Mouse (Mus musculus): ENCODE data around the gene Mia2. TPM values are rescaled to one million over a fixed set of nuclear protein-coding genes. Genes with fewer than 3 reads are reported as not detected.
A peak's percentile ranks its signal among the peaks of the same experiment; 100 is the strongest.

Mia2 gene
- total RNA-seq, 2 experiments from 2014 or later, result 47.3 to 52.6 TPM

DNA sequence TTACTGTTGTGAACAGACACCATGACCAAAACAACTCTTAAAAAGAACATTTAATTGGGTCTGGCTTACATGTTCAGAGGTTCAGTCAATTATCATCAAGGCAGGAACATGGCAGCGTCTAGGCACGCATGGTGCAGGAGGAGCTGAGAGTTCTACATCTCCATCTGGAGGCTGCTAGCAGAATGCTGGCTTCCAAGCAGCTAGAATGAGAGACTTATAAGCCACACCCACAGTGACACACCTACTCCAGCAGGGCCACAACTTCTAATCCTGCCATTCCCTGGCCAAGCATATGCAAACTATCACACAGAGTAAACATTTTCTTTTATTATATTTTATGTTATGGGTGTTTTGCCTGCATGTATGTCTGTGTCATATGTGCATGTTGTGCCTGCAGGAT is 43.8 kb downstream of the Mia2 start:
- no peak for DNase-seq (ENCODE audit: low spot score in 2 of 2)
- H3K27ac ChIP-seq, result no peak overlapping the region
- TF ChIP-seq CTCF (conservative IDR thresholded peaks at IDR 0.05), result peak; percentile 26

DNA sequence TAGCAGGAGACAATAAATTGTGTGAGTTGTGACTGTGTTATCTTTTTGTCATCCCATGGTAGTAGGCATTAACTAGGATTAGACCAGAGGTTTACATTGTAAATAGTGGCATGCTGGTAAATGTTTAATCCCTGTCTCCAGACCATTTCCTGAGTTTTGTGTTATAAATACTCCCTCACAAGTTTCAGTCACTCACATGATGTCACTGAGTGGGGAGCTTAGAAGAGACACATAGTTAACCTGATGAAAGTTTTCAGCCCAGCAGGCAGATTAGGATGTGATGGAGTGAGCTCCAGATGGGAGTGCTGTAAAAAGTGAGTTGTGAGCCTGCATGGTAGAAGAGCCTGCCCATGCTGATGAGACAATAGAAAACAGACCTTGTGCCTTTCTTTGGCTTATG is 49.5 kb downstream of the Mia2 start:
- no peak overlapping the region for H3K4me3 ChIP-seq
- no peak overlapping the region for H3K27ac ChIP-seq
- no peak for TF ChIP-seq CTCF (conservative IDR thresholded peaks at IDR 0.05)
- DNase-seq (ENCODE audit: low spot score in 2 of 2), result no peak

More for the DNA sequence above, 43.8 kb downstream of the Mia2 start:
- H3K4me3 ChIP-seq, result no peak overlapping the region

GRCm38 (mm10) chr12:59149691-59150090 is 54.1 kb downstream of the Mia2 start:
- no peak for DNase-seq (ENCODE audit: low spot score in 2 of 2)
- no peak for TF ChIP-seq CTCF (conservative IDR thresholded peaks at IDR 0.05)
- H3K4me3 ChIP-seq, result no peak overlapping the region
- H3K27ac ChIP-seq, result no peak overlapping the region

GRCm38 (mm10) chr12:59161091-59161490 is 65.5 kb downstream of the Mia2 start:
- no peak overlapping the region for H3K4me3 ChIP-seq
- TF ChIP-seq CTCF (conservative IDR thresholded peaks at IDR 0.05), result no peak
- H3K27ac ChIP-seq, result no peak overlapping the region
- DNase-seq (ENCODE audit: low spot score in 2 of 2), result no peak

GRCm38 (mm10) chr12:59162797-59163196 is 67.2 kb downstream of the Mia2 start:
- H3K4me3 ChIP-seq, result no peak overlapping the region
- DNase-seq (ENCODE audit: low spot score in 2 of 2), result no peak
- no peak for TF ChIP-seq CTCF (conservative IDR thresholded peaks at IDR 0.05)
- H3K27ac ChIP-seq, result no peak overlapping the region

DNA sequence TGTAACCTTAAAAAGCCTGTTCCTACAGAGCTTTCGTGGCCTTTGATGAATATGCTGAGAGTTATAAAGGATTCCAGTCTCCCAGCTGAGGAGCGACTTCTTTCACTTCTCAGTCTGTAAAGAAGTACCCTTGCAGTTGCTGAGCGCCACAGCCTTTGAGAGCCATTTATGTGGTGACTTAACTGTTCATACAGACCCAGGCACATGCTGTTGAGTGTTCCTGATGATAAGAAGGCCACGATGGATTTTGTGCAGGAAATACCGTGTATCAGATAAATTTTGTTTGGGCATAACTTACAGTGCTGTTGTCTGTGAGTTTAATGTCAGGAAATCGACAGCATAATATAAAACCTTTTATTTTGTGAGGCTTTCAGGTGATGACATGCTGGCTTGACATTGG is 68.9 kb downstream of the Mia2 start:
- TF ChIP-seq CTCF (conservative IDR thresholded peaks at IDR 0.05), result no peak
- H3K27ac ChIP-seq, result no peak overlapping the region
- no peak for DNase-seq (ENCODE audit: low spot score in 2 of 2)
- no peak overlapping the region for H3K4me3 ChIP-seq

DNA sequence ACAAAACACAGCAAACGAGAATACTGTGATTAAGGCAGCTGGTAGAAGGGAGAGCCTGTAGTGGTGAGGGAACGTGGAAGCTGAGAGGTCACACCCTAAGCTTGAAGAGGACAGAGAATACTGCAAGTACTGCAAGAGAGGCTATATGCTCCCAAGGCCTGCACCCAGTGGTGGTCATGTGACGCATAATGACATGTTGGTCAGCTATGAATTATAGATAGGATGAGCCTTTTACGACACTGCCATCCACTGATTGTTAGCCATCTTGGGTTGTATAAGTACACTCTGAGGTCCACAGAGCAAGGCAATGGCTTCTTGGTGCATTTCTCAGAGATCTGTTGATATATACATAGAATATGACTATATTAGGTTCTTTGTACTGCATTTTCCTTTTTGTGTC is 71.0 kb downstream of the Mia2 start:
- DNase-seq (ENCODE audit: low spot score in 2 of 2), result no peak
- H3K27ac ChIP-seq, result no peak overlapping the region
- no peak overlapping the region for H3K4me3 ChIP-seq
- no peak for TF ChIP-seq CTCF (conservative IDR thresholded peaks at IDR 0.05)

DNA sequence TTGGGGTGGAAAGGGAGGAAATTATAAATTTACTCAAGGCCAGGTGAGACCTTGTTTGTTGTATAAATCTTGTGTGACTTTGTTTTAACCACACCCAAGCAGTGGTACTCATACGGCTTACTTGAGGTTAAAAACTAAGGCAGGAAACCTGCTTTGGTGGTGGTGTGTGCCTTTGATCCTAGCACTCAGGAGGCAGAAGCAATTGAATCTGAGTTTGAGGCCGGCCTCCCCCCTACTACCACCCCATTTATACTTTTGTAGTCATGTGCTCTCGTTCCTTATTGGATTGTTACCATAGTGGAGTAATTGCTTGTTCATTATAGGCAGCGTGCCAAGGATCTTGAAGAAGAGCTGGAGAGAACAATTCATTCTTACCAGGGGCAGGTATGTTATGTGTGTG is 74.3 kb downstream of the Mia2 start:
- TF ChIP-seq CTCF (conservative IDR thresholded peaks at IDR 0.05), result no peak
- no peak for DNase-seq (ENCODE audit: low spot score in 2 of 2)
- no peak overlapping the region for H3K4me3 ChIP-seq
- no peak overlapping the region for H3K27ac ChIP-seq

GRCm38 (mm10) chr12:59177814-59178213 is 82.2 kb downstream of the Mia2 start:
- peak in 1 of 2 experiments; percentile 37 for DNase-seq (ENCODE audit: low spot score in 2 of 2)
- Histone ChIP-seq H3K4me3 (no peak overlapping the region), H3K27ac (peak overlapping the region; percentile 81)
- no peak for TF ChIP-seq CTCF (conservative IDR thresholded peaks at IDR 0.05)

DNA sequence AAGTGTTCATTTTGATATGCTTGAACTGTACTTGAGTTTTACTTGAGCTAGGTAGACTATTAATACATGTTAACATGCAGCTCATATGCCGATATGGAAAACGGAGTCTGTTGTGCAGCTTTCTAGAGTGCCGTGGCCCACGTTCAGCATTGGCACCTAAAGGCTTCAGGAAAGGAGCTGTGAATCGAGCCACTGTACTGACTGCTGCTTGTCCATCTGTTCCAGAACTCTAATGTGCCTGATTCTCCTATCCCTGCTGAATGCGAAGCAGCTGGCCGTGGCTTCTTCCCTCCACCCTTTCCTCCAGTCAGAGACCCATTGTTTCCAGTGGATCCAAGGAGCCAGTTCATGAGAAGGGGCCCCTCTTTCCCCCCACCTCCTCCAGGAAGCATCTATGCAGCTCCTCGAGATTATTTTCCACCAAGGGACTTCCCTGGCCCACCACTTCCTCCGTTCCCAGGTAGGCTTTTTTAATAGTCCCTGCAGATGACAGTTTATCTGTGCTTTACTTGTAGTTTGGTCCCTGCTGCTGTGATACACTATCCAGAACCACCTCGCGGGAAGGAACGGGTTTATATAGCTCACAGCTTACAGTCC is 92.6 kb downstream of the Mia2 start:
- H3K27ac ChIP-seq, result peak overlapping the region; percentile 55; the same call in 1 of the 2 replicates
- DNase-seq (ENCODE audit: low spot score in 2 of 2), result peak; percentile 24 to 29
- H3K4me3 ChIP-seq, result no peak overlapping the region
- TF ChIP-seq CTCF (conservative IDR thresholded peaks at IDR 0.05), result no peak

DNA sequence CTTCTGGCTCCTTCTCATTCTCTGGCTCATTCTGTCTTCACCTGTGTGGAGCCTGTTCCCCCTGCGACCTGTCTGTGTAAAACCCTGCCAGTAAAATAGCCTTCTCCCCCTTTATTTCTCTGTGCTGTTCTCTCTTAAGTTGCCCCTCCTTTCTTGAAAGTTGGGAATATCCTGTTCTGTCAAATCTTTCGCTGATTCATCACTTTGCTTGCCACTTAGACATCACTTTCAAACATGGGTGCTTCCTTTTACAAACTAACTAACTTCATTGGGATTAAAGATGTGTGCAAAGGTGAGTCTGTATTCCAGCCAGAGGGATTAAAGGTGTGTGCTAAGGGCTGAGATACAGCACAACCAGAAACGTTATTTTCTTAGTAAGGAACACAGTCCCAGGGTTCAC is 98.0 kb downstream of the Mia2 start:
- DNase-seq (ENCODE audit: low spot score in 2 of 2), result no peak
- Histone ChIP-seq H3K27ac (no peak overlapping the region), H3K4me3 (no peak overlapping the region)
- no peak for TF ChIP-seq CTCF (conservative IDR thresholded peaks at IDR 0.05)

- Histone ChIP-seq H3K4me3 (no peak overlapping the region), H3K27ac (no peak overlapping the region)
- no peak for TF ChIP-seq CTCF (conservative IDR thresholded peaks at IDR 0.05)
- DNase-seq (ENCODE audit: low spot score in 2 of 2), result no peak
These were observed 98.9 kb downstream of the Mia2 start for GRCm38 (mm10) chr12:59194341-59195003.

DNA sequence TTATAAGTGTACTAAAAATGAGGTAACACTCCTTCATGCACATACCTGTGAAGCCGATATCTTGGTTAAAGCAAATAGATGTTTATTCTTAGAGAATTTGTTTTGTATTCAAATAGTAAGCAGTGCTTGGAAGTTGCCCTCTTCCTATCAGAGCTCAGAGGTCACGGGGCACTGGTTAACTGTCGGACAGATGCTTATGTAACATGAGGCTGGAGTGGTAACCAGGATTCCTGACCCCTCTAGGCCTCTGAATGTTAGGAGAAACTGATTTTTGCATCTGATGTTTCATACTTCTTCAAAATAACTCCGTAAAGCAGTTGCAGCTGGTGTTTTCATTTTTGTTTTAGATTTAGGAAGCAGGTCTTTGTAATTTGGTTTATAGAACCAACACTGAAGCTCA is 99.5 kb downstream of the Mia2 start:
- TF ChIP-seq CTCF (conservative IDR thresholded peaks at IDR 0.05), result no peak
- DNase-seq (ENCODE audit: low spot score in 2 of 2), result no peak
- Histone ChIP-seq H3K4me3 (no peak overlapping the region), H3K27ac (no peak overlapping the region; the same call in 1 of the 2 replicates)

- TF ChIP-seq CTCF (conservative IDR thresholded peaks at IDR 0.05), result no peak
- Histone ChIP-seq H3K27ac (no peak overlapping the region), H3K4me3 (no peak overlapping the region)
- no peak for DNase-seq (ENCODE audit: low spot score in 2 of 2)
These were observed 100.3 kb downstream of the Mia2 start for GRCm38 (mm10) chr12:59195941-59196340.
